In the genomic region with DNA sequence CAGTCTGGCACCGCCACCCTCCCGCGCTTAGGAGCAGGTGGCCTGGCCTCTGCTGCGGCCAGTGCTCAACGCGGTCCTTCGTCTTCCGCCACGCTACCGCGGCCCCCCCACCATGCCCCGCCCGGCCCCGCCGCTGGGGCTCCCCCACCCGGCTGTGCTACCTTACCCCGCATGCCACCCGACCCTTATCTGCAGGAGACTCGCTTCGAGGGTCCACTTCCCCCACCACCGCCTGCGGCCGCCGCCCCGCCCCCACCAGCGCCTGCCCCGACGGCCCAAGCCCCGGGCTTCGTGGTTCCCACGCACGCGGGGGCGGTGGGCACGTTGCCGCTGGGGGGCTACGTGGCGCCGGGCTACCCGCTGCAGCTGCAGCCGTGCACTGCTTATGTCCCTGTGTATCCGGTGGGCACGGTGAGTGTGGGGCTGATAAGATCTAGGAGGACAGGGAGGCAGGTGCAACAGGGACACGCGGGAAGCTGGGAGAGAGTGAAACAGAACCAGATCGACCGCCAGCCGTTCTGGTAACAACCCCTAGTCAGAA, we compare ENCODE assay signal across 8 mouse cellular contexts. TPM values are rescaled to one million over a fixed set of nuclear protein-coding genes. Genes with fewer than 3 reads are reported as not detected.
DNase-seq lines count a peak whose midpoint lies in the region; ATAC-seq lines count a peak whose summit lies in the region.

No protein-coding gene starts in this region.

- peaks cover 19 to 42% of the 10 kb centered on the region in 2 experiments for H3K4me1 ChIP-seq in heart, embryonic 14.5 days (ENCODE audit: control insufficient read depth in 2 of 2, insufficient read depth in 2 of 2, low read length in 2 of 2)
- H3K4me1 ChIP-seq in heart, embryonic 16.5 days (ENCODE audit: control insufficient read depth, insufficient read depth, low read length), result peaks cover 28% of the 10 kb centered on the region
- peaks cover 71% of the 10 kb centered on the region for H3K4me1 ChIP-seq in midbrain, embryonic 10.5 days

- H3K36me3 ChIP-seq in heart, embryonic 14.5 days (ENCODE audit: control insufficient read depth, insufficient read depth, low read length), result no peaks in the 10 kb centered on the region; the same call in 1 of the 2 replicates
- no peaks in the 10 kb centered on the region for H3K36me3 ChIP-seq in heart, embryonic 16.5 days (ENCODE audit: control insufficient read depth, insufficient read depth)
- H3K36me3 ChIP-seq in midbrain, embryonic 10.5 days, result no peaks in the 10 kb centered on the region

- H3K4me3 ChIP-seq in heart, embryonic 14.5 days (ENCODE audit: control insufficient read depth in 1 of 2, insufficient read depth in 1 of 2, low read depth in 1 of 2, low read length in 2 of 2), result peak overlapping the region; percentile 1 to 27; a peak in 2 of 4 replicates
- H3K4me3 ChIP-seq in heart, embryonic 16.5 days (ENCODE audit: low read length), result peak overlapping the region; percentile 47
- peak overlapping the region; percentile 64 for H3K4me3 ChIP-seq in midbrain, embryonic 10.5 days

- peak overlapping the region; percentile 60 for H3K4me2 ChIP-seq in heart, embryonic 14.5 days (ENCODE audit: low read length)
- H3K4me2 ChIP-seq in heart, embryonic 16.5 days (ENCODE audit: low read depth, low read length), result peak overlapping the region; percentile 78

- 2% methylated on average over 48 of the region's 48 CpGs for WGBS in heart, embryonic 14.5 days
- 3% methylated on average over 48 of the region's 48 CpGs for WGBS in heart, embryonic 16.5 days
- 3% methylated on average over 48 of the region's 48 CpGs for WGBS in midbrain, embryonic 10.5 days

- no peaks in the 10 kb centered on the region for H3K9me3 ChIP-seq in heart, embryonic 14.5 days (ENCODE audit: control insufficient read depth, low read length)
- H3K9me3 ChIP-seq in heart, embryonic 16.5 days (replicated peaks; ENCODE audit: control insufficient read depth, low read length), result no peaks in the 10 kb centered on the region
- no peaks in the 10 kb centered on the region for H3K9me3 ChIP-seq in midbrain, embryonic 10.5 days (replicated peaks)

- ATAC-seq in heart, embryonic 14.5 days (ENCODE audit: insufficient number of reproducible peaks, insufficient read depth, low FRiP score, low read depth), result no peak
- ATAC-seq in heart, embryonic 16.5 days (replicated peaks; ENCODE audit: extremely low read depth, insufficient read depth, low FRiP score), result no peak

- H3K27me3 ChIP-seq in heart, embryonic 14.5 days (ENCODE audit: control insufficient read depth, insufficient read depth, low read length), result peaks cover 51% of the 10 kb centered on the region
- H3K27me3 ChIP-seq in heart, embryonic 16.5 days (ENCODE audit: control insufficient read depth, insufficient read depth, low read length), result peaks cover 31% of the 10 kb centered on the region
- H3K27me3 ChIP-seq in midbrain, embryonic 10.5 days (ENCODE audit: low read depth, poor library complexity, severe bottlenecking), result peaks cover 59% of the 10 kb centered on the region

- no peak for DNase-seq in heart, postnatal 4 days
- DNase-seq in cerebellum, adult 18-20 months, result peak; percentile 55 to 68
- no peak for DNase-seq in midbrain, embryonic 10.5 days (ENCODE audit: low spot score)
- peak; percentile 82 for DNase-seq in thymus, postnatal 4 days
- DNase-seq in layer of hippocampus, postnatal 25 days (ENCODE audit: extremely low spot score in 1 of 2, low spot score in 1 of 2), result no peak
- no peak for DNase-seq in lung, adult 18-20 months

- H3K9ac ChIP-seq in heart, embryonic 14.5 days (ENCODE audit: low read length), result no peak overlapping the region; the same call in 1 of the 2 replicates
- H3K9ac ChIP-seq in heart, embryonic 16.5 days (ENCODE audit: low read length), result peak overlapping the region; percentile 53

- no peak overlapping the region for H3K27ac ChIP-seq in heart, embryonic 14.5 days (replicated peaks in 1 of 2; ENCODE audit: control insufficient read depth in 1 of 2, insufficient read depth in 1 of 2, low read depth in 2 of 2, low read length in 2 of 2)
- no peak overlapping the region; the same call in 1 of the 2 replicates for H3K27ac ChIP-seq in heart, embryonic 16.5 days (ENCODE audit: low read length)
- H3K27ac ChIP-seq in midbrain, embryonic 10.5 days (replicated peaks), result peak overlapping the region; percentile 75

RNA-seq across cellular contexts. Expression of a gene that starts 1.5 kb away (rescaled TPM):
- polyA plus RNA-seq in heart, embryonic 14.5 days (2014; fragmentation: Nextera tagmentation; extraction: Ambion mirVana), result 0.27 and 0.39 TPM in 2 replicates
- total RNA-seq in heart, postnatal 4 days (2021), result under 1 TPM; 0.52 to 0.91 TPM
- polyA plus RNA-seq in heart, embryonic 16.5 days (2015; fragmentation: Nextera tagmentation; extraction: Ambion mirVana), result 0.64 and 2.1 TPM in 2 replicates
- polyA plus RNA-seq in midbrain, embryonic 10.5 days (2016; fragmentation: Nextera tagmentation; extraction: Ambion mirVana), result 0.54 and 1.2 TPM in 2 replicates
- 100 to 1,000 TPM; 259 to 330 TPM for total RNA-seq in layer of hippocampus, postnatal 25 days (2021)

RNA-seq across cellular contexts. Expression of a gene that starts 2.5 kb away (rescaled TPM):
- 30.4 and 33.3 TPM in 2 replicates for polyA plus RNA-seq in heart, embryonic 14.5 days (2014; fragmentation: Nextera tagmentation; extraction: Ambion mirVana)
- 10 to 100 TPM; 37.8 to 41.8 TPM for total RNA-seq in heart, postnatal 4 days (2021)
- 26.7 and 27.3 TPM in 2 replicates for polyA plus RNA-seq in heart, embryonic 16.5 days (2015; fragmentation: Nextera tagmentation; extraction: Ambion mirVana)
- 22.5 and 23.6 TPM in 2 replicates for polyA plus RNA-seq in midbrain, embryonic 10.5 days (2016; fragmentation: Nextera tagmentation; extraction: Ambion mirVana)
- total RNA-seq in layer of hippocampus, postnatal 25 days (2021), result 10 to 100 TPM; 42.4 to 48.4 TPM

RNA-seq across cellular contexts. Expression of a gene that starts 13.7 kb away (rescaled TPM):
- 7.3 and 8.9 TPM in 2 replicates for polyA plus RNA-seq in heart, embryonic 14.5 days (2014; fragmentation: Nextera tagmentation; extraction: Ambion mirVana)
- total RNA-seq in heart, postnatal 4 days (2021), result 1 to 10 TPM; 6.1 to 9.5 TPM
- 11.7 and 12.3 TPM in 2 replicates for polyA plus RNA-seq in heart, embryonic 16.5 days (2015; fragmentation: Nextera tagmentation; extraction: Ambion mirVana)
- polyA plus RNA-seq in midbrain, embryonic 10.5 days (2016; fragmentation: Nextera tagmentation; extraction: Ambion mirVana), result 16.8 and 18.9 TPM in 2 replicates
- total RNA-seq in layer of hippocampus, postnatal 25 days (2021), result 10 to 100 TPM; 14.1 to 14.9 TPM

RNA-seq across cellular contexts. Expression of a gene that starts 15.1 kb away (rescaled TPM):
- polyA plus RNA-seq in heart, embryonic 14.5 days (2014; fragmentation: Nextera tagmentation; extraction: Ambion mirVana), result 0.46 and 0.55 TPM in 2 replicates
- total RNA-seq in heart, postnatal 4 days (2021), result 1 to 10 TPM; 2.5 to 3.4 TPM
- 1.8 and 2.0 TPM in 2 replicates for polyA plus RNA-seq in heart, embryonic 16.5 days (2015; fragmentation: Nextera tagmentation; extraction: Ambion mirVana)
- polyA plus RNA-seq in midbrain, embryonic 10.5 days (2016; fragmentation: Nextera tagmentation; extraction: Ambion mirVana), result 4.3 TPM in 2 replicates
- 1 to 10 TPM; 2.1 to 3.7 TPM for total RNA-seq in layer of hippocampus, postnatal 25 days (2021)

RNA-seq across cellular contexts. Expression of a gene that starts 16.1 kb away (rescaled TPM):
- polyA plus RNA-seq in heart, embryonic 14.5 days (2014; fragmentation: Nextera tagmentation; extraction: Ambion mirVana), result 28.7 and 34.3 TPM in 2 replicates
- 10 to 100 TPM; 22.3 to 24.4 TPM for total RNA-seq in heart, postnatal 4 days (2021)
- polyA plus RNA-seq in heart, embryonic 16.5 days (2015; fragmentation: Nextera tagmentation; extraction: Ambion mirVana), result 45.7 and 46.7 TPM in 2 replicates
- polyA plus RNA-seq in midbrain, embryonic 10.5 days (2016; fragmentation: Nextera tagmentation; extraction: Ambion mirVana), result 111 and 123 TPM in 2 replicates
- 100 to 1,000 TPM in 1 of 2 experiments, 10 to 100 TPM in 1; 97.1 to 102 TPM for total RNA-seq in layer of hippocampus, postnatal 25 days (2021)

Comparison
In these comparisons a context has a peak if more than half of its experiments do, and no peak if none do; other contexts are left out.
1. H3K4me3 ChIP-seq: peak in every context shown above with its lines; median percentile 64 in midbrain, embryonic 10.5 days; 47 in heart, embryonic 16.5 days; 14 in heart, embryonic 14.5 days.
2. DNase-seq: peak in cerebellum, adult 18-20 months (2 of 2) and thymus, postnatal 4 days (single experiment); none in heart, postnatal 4 days (single experiment), midbrain, embryonic 10.5 days (single experiment), layer of hippocampus, postnatal 25 days (0 of 2) and lung, adult 18-20 months (0 of 2).